Mouse (Mus musculus): Measurements from ENCODE around the gene Mcrip2.
"Not testable (repeated sequence)": the region's sequence is repeated elsewhere in the genome, so short reads cannot be mapped to it uniquely, and the experiment has no call there.

Gene Mcrip2

GRCm38 (mm10) chr17:25880196-25880910 is 11.8 kb upstream of the Mcrip2 start, which contains the start of gene Wfikkn1:
Gene Wfikkn1, minus strand, starts transcription at chr17:25880858.
- DNase-seq (ENCODE audit: low spot score) = no peak

DNA sequence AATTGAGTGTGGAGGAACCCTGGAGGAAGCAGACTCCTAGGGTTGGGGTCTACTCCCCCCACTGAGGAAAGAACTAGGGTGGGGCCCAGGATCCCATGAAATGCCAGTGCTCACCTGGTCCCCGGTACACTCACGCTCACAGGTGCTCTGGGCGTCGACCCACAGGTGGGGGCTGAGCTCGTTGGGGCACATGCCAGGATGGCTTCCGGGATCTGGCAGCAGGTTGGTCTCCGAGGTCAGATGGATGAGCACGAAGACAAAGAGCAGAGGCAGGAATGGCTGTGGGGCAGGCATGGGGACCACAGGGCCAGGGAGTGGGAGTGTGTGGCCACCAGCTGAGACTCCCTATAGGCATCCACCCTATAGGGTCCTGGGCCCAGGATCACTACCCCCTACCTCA is 11.2 kb upstream of the Mcrip2 start:
- no peak for DNase-seq (ENCODE audit: low spot score)

DNA sequence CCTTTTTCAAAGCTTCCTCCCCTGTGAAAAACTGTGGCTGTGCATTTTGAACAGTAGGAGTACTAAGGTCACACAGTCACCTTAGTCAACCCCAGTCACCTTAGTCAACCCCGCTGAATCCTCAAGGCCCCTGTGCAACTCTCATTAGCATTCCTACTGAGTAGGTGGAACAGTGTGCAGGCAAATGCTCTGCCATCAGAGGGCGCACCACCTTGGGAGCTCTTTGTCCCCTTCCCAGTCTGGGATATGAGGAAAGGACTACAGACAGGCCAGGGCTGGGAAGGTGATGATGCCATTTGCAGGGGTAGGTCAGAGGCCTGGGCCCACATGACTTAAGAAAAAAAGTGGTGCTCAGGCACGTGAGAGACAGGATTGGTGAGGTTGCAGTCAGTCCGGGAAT is 10.7 kb upstream of the Mcrip2 start:
- no peak for DNase-seq (ENCODE audit: low spot score)

- no peak for DNase-seq (ENCODE audit: low spot score)
Observed at GRCm38 (mm10) chr17:25878611-25879180, 10.1 kb upstream of the Mcrip2 start.

- DNase-seq (ENCODE audit: low spot score) = no peak
Observed at GRCm38 (mm10) chr17:25877741-25878610, 9.4 kb upstream of the Mcrip2 start.

DNA sequence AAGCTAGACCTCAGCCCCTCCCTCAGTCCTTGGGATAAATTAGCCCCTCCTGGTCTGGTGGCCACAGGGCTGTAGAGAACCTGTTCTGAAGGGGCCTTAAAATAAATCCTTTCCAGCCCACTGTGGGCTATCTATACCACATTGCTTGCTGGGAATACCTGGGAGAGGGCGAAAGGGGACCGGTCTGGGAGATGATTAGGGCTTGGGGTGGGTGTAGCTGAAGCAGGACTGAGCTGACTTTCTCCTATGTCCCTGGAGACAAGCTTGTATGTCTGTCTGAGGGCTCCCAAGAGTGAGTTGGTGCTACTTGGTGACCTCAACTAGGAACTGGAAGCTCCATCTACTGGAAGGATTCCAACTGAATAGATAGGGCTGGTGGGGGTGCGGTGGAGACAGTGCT is 8.5 kb upstream of the Mcrip2 start:
- DNase-seq (ENCODE audit: low spot score) = no peak

- no peak for DNase-seq (ENCODE audit: low spot score)
Observed at GRCm38 (mm10) chr17:25876347-25876915, 7.9 kb upstream of the Mcrip2 start.

DNA sequence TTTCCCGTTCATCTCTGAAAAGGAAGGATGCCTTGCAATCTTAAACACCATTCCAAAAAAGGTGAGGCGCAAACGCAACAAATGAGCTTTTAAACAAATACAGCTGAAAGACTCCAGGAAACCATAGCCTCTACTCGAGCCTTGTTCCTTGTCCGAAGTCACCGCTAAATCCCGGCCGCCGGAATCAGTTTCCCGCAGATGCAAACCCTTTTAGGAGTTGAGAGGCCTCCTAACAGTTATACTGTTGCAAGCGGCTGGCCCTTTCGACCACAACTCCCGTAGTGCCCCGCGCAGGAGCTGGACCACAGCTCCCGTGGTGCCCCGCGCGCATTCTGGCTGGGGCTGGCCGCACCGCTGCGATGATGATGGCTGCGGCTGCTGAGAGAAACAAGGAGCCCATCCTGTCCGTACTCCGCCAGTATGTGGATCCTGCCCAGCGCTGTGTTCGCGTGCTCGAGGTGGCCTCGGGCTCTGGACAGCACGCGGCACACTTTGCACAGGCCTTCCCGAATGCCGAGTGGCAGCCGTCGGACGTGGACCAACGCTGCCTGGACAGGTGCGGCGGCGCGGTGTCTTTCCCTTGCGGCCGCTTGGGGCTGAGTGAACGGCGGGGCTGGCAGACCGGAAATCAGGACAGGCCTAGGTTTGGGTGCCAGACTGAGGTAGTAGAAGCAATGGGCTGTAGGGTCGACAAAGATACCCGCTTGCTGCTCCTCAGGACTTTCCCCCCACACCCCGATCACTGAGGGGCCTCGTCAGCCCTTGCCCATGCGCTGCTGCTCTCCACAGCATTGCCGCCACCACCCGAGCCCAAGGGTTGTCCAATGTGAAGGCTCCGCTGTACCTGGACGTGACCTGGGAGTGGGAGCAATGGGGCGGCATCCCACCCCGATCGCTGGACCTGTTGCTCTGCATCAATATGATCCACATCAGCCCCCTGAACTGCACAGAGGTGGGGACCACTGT is 6.9 kb upstream of the Mcrip2 start:
- DNase-seq (ENCODE audit: low spot score) = peak; percentile 82

DNA sequence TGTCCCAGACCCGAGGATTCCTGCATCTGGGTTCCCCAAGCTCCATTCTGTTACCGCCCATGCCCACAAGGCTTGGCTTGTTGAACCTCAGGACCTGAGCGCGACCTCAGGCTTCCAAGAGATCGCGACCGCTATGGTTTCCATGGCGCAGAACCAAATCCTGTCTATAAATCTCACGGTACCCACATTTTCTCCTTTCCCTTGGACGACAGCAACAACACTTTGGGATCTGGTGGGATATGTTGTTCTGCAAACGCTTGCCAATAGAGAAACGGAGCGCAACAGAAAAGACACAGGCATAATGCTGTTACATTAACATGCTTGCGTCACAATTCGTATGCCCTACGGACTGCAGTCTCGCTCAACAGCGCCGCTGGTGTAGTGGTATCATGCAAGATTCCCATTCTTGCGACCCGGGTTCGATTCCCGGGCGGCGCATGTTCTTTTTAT is 6.2 kb upstream of the Mcrip2 start, which contains the start of gene Mettl26:
Mettl26 (plus strand) TSS at position 354 of the 450 bp plus-strand sequence.
- DNase-seq (ENCODE audit: low spot score) = peak; percentile 77

- no peak for DNase-seq (ENCODE audit: low spot score)
Observed at GRCm38 (mm10) chr17:25874148-25874720, 5.7 kb upstream of the Mcrip2 start.

- DNase-seq (ENCODE audit: low spot score) = no peak
Observed at GRCm38 (mm10) chr17:25873405-25874147, 5.0 kb upstream of the Mcrip2 start.

DNA sequence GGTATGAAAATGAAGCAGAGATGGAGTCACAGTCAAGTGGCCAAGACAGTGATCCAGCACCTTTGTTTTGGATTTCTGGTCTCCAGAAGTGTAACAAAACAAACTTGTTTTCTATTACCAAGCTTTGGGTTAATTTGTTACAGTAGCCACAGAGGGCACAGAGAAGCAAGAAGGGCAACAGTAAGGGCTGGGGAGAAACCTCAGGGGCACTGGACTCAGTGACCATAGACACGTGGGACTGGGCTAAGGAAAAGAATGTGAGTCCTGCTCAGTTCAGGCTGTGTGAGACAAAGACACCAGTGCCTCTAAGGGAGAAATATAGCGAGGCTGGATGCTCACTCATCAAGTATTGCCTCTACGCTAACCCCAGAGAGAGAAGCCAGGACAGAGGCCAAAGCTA is 4.1 kb upstream of the Mcrip2 start:
- DNase-seq (ENCODE audit: low spot score) = no peak

DNA sequence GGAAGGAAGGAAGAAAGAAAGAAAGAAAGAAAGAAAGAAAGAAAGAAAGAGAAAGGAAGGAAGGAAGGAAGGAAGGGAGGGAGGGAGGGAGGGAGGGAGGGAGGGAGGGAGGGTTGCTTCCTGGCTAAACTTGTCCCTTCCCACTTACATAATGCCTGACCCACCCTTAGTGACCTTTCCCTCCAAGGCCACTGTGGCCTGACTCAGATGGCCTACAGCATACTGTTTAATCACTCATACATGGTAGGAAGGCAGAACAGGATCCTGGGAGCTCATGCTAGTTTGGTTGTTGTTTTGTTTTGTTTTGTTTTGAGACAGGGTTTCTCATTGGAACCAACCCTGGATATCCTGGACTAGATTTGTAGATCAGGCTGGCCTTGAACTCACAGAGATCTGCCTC is 3.0 kb upstream of the Mcrip2 start:
- DNase-seq (ENCODE audit: low spot score) = not testable (repeated sequence)

DNA sequence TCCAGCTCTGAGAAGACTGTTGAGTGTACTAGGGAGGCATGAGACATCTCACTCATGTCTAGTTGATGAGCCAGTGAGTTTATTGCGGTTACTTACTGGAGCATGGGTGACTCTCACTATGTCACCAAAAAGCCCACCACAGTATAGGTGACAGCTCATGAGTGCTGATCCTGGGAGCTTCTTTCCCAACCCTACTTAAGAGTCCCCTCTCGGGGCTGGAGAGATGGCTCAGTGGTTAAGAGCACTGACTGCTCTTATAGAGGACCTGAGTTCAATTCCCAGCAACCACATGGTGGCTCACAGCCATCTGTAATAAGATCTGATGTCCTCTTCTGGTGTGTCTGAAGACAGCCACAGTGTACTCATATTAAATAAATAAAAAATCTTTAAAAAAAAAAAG is 1.4 kb upstream of the Mcrip2 start:
- DNase-seq (ENCODE audit: low spot score) = no peak

DNA sequence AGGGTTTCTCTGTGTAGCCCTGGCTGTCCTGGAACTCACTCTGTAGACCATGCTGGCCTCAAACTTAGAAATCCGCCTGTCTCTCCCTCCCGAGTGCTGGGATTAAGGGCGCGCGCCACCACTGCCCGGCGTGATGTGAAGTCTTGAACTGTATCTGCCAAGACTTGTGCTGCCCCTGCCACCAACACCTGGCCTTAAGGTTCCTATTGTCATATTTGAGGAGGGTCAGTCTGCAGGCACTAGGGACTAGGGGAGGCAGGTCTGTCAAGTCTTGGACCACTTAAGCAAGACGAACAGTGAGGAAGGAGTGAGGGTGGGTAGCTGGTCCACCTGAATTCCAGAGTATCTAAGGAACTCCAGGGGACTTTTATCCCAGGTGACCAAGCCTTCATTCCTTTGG is 934 bp upstream of the Mcrip2 start:
- no peak for DNase-seq (ENCODE audit: low spot score)

GRCm38 (mm10) chr17:25867836-25868600 is 546 bp downstream of the Mcrip2 start:
- DNase-seq (ENCODE audit: low spot score) = peak; percentile 86

GRCm38 (mm10) chr17:25867509-25867835 is 1.1 kb downstream of the Mcrip2 start:
- DNase-seq (ENCODE audit: low spot score) = no peak

GRCm38 (mm10) chr17:25866172-25866571 is 2.4 kb downstream of the Mcrip2 start:
- DNase-seq (ENCODE audit: low spot score) = no peak

- no peak for DNase-seq (ENCODE audit: low spot score)
Observed at GRCm38 (mm10) chr17:25865288-25865687, 3.3 kb downstream of the Mcrip2 start.
